Mouse (Mus musculus): Measurements from ENCODE around the gene Ofd1. TPM values are rescaled to one million over a fixed set of nuclear protein-coding genes. Genes with fewer than 3 reads are reported as not detected.

The Ofd1 gene
- 1 to 10 TPM; 4.1 to 6.0 (median 4.7) TPM for total RNA-seq (2022)

DNA sequence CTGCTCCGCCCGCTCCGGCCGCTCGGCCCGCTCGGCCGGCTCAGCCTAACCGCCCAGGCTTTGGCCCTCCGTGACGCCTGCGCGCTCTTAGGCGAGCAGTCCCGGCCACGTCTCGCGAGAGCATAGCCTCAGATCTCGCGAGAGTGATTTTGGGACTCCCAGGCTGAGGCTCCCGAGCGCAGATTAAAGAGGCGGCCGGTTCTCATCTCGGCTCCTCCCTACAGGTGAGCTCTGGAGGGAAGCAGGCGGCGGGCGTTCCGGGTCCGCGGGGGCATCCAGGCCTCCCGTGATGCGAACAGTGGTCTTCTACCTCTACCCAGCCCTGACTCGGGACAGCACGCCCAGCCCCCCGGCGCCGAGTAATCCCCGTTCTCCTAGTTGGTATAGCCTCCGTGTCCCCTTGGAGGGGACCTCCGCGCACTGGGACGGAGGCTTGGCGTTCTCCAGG, at the start of gene Ofd1:
Gene Ofd1 (minus strand): TSS at position 89 of the 448 bp plus-strand sequence.
- peak; percentile 88 for DNase-seq (ENCODE audit: low spot score)

DNA sequence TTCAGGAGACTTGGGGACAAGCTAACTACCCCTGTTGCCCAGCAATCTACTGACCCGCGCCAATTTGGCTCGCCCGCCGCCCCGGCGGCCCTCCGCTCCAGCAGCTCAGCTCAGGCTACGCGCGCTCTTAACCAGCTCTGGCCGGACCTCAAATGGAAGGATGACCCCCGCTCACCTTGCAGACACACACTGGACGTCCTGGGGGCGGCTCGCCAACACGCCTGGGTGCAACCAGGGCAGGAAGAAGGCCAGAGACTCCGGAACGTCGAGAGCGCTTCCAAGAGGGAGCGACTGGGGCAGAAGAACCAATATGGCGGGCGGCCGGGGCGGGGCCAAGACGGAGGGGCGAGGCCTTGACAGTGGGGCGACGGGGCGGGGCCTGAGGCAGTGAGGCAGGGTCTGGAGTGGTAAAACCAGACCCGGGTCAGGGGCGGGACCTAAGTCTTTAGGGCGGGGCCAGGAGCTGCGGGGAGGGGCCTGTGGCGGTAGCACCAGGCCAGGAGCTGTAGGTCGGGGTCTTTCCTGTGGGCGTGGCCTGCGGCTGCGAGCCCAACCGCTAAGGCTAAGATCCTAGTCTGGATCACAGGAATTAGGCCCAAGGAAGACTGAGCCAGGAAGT, 39.0 kb upstream of the Ofd1 start, which contains the start of gene Rab9:
Gene Rab9 (minus strand): TSS at position 503 of the 619 bp plus-strand sequence.
- peak; percentile 86 for DNase-seq (ENCODE audit: low spot score)

DNA sequence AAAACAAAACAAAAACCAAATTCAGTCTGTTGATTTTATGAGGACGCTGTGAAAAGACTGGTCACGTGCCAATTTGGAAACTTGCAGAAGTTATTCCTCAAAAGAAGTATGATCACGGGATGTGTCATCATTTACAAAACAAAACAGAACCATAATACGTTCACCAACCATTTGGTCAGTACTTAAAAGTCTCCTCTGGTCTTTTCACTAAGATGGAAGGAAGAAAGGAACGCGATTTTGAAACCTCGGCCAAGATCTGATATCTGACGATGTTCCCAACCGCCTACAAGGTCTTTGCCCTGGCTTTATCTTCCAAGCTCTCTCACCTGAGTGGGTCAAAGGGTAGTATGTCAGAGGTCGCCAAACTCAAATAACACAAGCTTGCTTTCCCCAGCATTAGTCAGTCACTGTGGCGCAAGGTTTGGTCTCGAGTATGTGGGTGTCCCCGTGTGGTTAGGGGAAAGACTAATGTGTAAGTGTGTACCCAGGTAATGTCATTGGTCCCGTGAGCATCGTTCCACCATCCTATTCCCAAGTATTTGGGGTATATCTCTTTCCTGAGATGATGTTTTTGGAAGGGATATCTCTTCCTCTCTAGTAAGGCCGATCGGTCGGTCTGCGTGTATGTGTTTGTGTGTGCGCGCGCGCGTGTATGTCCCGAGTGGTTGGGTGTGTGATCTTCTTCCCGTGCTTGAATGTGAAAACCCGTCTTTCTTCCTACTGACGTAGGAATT, 38.3 kb upstream of the Ofd1 start:
- DNase-seq (ENCODE audit: low spot score) = peak; percentile 21

DNA sequence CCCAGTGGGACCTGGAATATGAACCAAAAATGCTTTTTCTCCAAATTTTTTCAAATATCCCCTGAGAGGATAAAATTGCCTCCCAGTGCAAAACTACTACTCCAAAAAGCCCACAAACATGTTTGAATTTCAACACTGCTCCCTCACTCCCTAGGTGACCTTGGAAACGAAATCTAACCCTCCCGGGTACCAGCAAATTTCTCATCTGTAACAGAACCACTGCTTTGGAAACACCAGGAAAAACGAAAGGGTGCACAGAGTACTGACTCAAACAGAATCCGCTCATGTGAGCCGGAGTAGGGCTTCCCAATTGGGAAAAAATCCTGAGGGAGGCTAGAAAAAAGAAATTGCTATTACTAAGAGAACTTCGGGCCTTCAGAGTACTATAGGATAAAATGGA, 36.9 kb upstream of the Ofd1 start:
- DNase-seq (ENCODE audit: low spot score) = no peak

DNA sequence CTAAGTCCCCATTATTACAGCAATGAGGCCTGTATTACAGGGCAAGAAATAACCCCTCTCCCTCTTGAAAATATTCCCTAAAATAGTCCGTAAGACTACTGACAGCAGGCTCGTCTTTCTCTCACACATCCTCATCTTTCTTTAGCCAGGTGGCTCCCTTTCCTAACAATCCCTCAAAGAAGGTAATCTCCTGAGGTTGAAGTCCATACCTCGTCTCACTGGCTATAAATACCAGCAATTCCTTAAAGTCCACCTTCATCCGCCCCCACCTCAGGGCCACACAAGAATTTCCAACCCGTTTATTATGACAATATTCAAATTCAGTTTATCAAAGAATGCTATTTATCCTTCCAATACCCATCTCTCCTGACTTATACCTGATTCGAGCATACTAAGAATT, 32.1 kb upstream of the Ofd1 start:
- no peak for DNase-seq (ENCODE audit: low spot score)

DNA sequence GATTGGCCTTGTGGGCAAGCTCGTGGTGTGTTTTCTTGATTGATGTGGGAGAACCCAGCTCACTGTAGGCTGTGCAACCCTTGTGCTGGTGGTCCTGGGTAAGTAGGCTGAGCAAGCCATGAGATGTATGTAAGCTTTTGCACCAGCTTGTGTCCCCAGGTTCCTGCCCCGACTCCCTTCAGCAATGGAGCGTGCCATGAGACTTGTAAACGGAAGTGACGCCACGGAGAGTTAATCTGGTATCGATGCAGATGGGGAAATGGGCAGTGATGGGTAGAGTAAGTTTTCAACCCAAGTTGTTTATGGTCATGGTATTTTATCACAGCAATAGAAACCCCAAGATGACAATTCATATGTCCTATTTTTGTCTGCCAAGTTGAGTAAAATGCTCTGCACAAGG, 27.8 kb upstream of the Ofd1 start:
- DNase-seq (ENCODE audit: low spot score) = no peak

DNA sequence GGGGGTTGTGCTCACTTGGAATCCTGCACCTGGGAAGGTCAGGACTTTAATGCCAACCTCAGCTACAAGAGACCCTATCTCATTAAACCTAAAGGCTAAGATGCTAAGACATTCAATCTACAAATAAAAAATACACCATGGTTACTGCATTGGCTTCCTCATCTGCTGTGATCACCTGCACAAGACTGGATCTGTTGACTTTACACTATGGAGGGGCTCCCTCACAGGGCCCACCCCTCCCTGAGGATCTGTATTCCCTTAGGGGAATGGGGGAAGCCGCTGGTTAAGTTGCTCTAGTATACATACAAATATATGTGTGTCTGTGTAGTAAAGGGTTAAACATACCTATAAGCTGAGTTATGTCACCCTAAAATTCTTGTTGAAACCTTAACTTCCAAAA, 15.0 kb upstream of the Ofd1 start:
- DNase-seq (ENCODE audit: low spot score) = no peak

DNA sequence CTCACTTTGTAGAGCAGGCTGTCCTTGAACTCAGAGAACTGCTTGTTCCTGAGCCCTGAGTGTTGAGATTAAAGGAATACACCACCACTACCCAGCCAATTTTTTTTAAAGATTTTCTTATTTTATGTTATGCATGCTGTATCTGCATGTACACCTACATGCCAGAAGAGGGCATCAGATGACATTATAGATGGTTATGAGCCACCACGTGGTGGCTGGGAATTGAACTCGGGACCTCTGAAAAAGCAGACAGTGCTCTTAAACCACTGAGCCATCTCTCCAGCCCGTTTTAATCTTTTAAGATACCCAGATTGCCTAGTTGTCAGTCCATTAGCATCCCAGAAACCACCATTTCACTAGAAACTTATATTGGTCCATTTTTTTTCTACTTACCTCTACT, 13.8 kb upstream of the Ofd1 start:
- no peak for DNase-seq (ENCODE audit: low spot score)

DNA sequence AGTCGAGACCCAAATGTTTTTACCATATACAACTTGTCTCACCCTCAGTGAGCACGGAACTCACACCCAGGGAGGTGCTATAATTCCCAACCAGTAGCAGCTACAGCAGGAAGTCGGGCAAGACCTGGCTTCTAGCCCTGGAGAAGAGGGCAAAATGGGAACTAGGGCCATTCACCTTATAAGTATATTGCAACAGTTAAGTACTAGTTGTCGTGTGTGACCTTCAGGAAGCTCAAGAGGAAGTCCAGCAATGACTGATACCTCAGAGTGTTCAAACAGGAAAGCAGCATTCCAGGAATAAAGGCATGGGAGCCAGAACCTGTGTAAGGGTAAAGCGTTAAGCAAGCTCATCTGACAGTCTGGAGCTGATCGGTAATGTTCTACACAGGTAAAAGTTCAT, 13.0 kb upstream of the Ofd1 start:
- DNase-seq (ENCODE audit: low spot score) = no peak

DNA sequence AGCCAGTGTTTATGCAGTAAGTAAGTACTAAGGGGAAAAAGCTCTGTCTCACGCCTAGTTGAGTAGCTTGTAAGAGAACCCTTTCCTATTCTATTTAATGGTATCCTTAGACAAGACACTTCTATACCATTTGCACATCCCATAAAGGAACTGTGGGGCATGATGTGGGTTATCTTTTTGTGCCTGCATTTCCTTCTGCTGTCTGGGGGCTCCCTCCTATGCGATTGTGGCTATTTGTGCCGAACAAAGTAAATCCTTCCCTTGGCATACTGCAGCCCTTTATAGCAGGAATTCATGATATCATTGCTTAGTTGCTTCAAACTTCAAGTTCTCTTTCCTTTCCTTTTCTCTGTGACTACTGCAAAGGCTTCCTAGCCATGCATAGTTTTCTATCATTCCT, 4.0 kb upstream of the Ofd1 start:
- no peak for DNase-seq (ENCODE audit: low spot score)

DNA sequence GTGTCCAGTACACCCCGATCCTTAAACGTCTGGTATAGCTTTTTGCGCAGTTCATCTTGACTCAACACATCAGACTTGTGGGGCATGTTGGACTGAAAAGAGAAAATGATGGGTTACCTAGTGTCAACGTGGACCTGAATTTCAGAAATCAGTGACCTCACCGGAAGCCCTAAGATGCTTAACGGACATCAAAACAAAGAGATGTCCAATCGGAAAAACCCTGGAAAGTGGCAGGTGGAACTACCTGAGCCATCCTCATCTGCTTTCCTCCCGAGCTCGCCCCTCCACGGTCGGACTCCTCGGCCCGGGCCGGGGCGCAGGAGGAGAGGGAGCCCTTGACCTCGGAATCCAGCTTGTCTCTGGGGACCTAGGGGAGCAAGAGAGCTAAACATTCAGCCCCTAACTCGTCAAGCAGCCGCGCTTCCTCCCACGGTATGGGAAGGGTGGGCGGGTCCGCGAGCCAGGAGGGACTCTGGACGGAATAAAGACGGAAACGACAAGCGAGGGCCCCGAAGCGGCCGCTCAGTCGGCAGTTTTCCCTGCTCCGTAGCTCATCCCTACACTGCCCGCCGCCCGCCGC, 378 bp downstream of the Ofd1 start, which contains the start of gene Trappc2:
Gene Trappc2 (plus strand): TSS at position 539 of the 580 bp plus-strand sequence.
- peak; percentile 1 for DNase-seq (ENCODE audit: low spot score)

DNA sequence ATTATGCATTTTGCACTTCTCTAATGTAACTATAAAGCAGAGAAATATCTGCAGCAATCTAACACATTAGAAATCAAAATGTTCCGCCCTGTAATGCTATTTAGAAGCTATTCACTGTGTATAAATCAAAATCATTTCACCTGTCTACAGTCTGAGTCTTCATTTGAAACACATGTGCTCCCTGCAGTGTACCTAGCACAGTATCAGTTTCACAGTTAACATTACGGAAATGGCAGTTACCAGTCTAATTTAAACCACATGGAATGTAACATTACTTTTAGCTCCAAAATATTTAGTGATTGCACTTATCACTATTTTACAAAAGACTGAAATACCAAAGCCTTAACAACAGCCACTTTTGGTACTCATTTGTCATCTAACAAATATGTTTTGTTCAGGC, 5.7 kb downstream of the Ofd1 start:
- DNase-seq (ENCODE audit: low spot score) = no peak

DNA sequence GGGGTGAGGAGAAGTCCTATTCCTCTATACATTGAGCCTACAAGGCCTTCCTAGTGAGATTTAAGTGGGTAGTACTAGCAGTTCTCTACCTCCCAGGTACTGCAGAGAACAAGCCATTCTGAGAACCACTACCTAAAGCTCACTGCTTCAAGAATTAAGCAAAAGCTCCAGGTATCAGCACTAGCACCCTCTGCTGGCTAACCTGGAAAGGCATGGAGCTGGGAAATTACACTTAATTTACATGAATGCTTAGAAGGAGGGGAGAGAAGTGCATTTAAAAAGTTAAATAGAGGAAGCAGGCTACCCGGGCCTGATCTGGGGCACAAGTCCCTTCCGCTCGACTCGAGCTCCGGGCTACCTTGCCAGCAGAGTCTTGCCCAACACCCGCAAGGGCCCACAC, 24.3 kb downstream of the Ofd1 start:
- DNase-seq (ENCODE audit: low spot score) = peak; percentile 2

DNA sequence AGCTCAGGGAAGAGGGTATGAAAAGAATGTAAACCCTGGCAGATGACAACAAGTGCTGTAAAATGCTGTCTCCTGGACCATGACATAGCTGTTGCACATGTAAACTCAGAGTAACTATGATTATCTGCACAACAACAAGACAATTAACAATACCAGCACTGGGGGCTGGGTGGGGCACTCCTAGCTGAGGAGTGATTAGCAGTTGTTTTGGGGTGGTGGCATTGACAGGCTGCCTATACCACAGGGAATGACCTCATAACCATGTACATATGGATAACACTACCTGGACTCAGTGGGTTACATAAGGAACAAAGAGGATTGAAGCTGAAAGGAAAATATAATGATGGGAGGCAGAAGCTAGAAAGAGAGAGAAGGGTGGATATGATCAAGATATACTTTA, 32.6 kb downstream of the Ofd1 start:
- DNase-seq (ENCODE audit: low spot score) = no peak

DNA sequence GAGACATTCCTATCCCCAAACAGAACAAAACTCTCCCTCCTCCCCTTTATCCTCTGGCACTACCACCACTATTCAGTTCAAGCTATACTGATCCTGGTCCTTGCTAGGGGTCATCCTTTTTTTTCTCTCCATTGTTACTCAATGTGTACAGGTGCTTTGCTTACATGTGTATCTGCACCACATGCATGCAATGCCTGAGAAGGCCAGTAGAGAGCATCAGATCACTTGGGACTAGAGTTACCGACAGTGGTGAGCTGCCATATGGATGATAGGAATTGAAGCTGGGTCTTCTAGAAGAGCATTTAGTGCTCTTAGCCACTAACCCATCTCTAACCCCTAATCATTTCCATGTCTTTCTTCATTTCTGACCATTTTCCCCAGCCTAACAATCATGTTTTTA, 46.8 kb downstream of the Ofd1 start:
- DNase-seq (ENCODE audit: low spot score) = no peak

DNA sequence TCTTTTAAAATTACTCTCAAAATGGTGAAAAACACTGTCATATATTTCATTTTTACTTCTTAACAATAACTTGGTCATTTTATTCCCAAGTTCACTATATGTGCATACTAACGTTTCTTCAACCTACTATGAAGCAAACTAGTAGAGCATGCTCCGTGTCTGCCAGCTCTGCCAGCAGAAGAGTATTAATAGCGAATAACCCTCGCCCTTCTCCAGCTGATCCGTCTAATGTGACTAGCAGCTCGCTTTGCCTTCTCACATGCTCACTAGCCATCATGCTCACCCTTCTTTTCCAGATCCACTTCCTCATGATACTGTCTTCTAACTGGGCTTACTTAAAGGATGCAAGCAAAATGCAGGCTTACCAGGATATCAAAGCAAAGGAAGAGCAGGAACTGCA, 53.8 kb downstream of the Ofd1 start:
- no peak for DNase-seq (ENCODE audit: low spot score)

DNA sequence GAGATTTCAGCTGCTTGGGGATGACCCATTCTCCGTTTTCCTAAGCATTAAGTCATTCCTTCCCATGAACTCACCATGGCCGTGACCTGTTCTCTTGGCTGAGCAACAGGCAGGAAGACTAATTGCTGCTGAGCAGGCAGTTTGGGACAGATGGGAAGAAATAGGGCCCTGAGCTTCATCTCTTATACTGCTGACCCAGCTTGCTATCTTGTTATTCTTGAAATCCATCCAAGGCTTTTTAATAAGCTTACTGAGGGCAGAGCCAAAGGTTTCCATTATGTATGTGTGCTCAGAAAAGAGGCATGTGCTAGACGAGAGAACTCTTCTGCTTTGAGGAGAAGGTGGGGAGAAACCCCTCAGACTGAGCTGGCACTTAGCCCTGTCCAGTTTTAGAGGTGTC, 55.6 kb downstream of the Ofd1 start:
- DNase-seq (ENCODE audit: low spot score) = peak; percentile 5

DNA sequence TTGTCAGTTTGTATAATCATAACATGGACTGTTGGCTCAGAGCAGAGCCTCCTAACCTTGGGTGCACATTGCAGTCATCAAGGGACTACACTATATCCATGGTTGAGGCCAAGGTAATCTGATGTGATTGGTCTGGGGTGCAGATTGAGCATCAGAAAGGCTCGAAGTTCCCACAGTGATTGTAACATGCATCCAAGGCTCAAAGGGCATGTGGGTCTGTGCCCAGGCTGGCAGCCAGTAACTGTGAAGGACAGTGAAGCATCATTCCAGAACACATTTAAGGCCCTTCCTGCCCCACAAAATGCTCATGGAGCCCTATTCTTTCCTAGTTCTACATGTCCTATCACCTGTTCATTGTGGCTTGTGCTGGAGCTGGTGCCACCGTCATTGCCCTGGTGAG, 56.9 kb downstream of the Ofd1 start:
- no peak for DNase-seq (ENCODE audit: low spot score)

DNA sequence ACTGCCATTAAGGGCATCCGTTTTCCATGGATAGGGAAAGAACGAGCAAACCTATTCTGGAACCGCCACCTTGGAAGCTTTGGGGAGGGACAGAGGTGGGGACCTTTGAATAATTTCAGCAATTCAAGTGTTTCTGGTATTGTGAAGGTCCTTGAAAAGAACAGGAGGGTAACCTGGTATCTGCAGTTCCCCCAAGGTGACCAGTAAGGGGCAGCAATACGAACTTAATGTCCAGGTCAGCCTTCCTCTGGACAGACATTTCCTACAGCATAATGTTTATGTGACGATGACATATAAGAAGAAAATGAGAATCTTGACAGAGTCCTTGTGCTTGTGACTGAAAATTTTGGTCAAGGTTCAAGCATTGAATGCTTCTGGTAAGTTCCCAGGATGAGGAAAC, 61.9 kb downstream of the Ofd1 start:
- DNase-seq (ENCODE audit: low spot score) = no peak

DNA sequence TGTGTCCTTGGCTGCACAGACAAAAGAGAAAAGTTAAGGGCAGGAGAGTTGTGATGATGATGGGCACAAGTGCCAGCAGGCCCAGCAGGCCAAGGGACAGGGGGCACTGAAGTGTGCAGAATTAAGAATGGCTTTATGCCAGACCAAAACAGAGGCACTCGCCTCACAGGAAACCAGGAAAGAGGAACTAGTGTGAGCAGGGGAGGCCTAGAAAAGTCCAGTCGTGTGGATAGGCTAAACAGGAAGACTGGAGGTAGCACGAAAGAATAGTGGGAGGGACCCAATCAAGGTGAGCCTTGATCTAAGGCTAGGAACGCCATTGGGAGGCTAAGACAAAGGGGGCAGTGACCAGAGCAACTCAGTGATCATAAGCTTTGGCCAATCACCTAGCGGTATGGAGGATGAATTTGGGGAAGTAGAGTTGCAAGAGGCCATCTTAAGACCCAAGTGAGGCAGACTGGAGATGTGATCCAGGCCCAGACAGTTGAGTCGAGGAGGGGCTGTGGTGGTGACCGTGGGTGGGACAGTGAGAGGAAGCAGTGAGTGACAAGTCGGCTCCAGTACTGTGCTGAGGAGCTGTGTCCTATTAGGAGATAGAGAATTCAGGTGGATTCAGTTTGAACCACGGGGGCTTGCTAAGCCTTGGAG, 63.7 kb downstream of the Ofd1 start:
- no peak for DNase-seq (ENCODE audit: low spot score)

DNA sequence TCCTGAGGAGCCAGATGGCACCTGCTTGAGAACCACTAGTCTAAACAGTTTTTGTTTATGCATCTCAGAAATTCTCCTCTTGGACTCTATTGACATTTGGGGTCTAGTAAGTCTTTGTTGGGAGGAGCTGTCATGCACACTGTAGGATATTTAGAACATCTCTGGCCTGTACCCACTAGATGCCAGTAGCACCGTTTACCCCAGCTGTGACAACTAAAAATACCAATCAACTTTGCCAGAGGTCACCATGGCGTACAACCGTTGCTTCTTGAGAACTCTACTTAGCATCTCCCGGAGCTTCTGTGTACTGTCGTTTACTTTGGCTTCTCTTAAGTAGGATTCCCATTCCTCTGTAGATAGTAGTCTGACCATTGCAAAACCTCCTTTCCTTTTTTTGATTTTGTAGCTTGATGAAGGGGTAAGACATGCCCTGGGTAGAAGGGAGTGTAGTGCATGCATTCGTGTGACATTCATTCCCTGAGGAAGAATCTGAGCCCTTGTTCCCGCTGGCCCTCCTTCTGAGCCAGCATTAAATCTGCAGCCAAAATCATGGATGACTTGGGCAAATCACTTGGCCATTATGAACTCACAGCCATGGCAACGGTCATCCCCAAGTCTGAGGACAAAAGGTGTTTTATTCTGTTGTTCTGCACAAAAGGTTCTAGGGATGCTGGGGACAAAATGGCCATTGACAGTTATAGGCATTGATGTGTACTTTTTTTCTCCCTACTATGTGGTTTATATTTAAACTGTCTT, 74.9 kb downstream of the Ofd1 start:
- DNase-seq (ENCODE audit: low spot score) = no peak

DNA sequence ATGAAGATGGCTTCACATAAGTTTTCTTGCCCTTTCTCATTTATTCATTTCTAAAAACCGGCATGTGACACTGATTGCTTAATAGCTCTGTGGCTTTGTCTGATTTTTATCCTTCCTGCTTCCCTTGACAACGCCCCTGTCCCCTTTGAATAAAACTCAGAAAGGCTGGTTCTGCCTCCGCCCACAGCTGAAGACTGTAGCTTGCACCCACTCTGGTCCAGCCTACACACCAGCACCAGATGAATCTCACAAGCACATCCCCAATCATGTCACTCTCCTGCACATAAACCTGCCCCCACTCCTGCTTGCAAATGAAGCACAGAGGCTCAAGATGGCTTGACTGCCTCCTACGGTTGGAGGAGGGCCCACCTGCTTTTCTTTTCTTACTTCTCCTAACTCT, 80.0 kb downstream of the Ofd1 start:
- no peak for DNase-seq (ENCODE audit: low spot score)

All from heart, adult 8-10 months (tissue).